Mouse (Mus musculus) MEL (cell line): ENCODE measurements around the gene Gid4. TPM values are rescaled to one million over a fixed set of nuclear protein-coding genes. Genes with fewer than 3 reads are reported as not detected.

Experiments used
- DNase-seq: peaks from one replicate; pipeline ENCODE4 v3.0.0; 2011; ENCODE audit warnings: low read depth, low spot score
- H3K27ac ChIP-seq: 2 replicates; pipeline ENCODE4 v1.5.1; 2012; ENCODE audit warnings: low read depth, mild to moderate bottlenecking, control low read depth, low read length, moderate library complexity; ENCODE audit not compliant: control insufficient read depth
- H3K27me3 ChIP-seq, 2 experiments: fragments of 150-350 bp in 1 of 2; sonication (generic) in 1 of 2; 2 replicates each; pipeline ENCODE4 v1.6.1; 2012; ENCODE audit warnings: low read length in 2 of 2, mild to moderate bottlenecking in 2 of 2, improper control_type of control experiment in 1 of 2, moderate library complexity in 1 of 2; ENCODE audit not compliant: insufficient read depth in 2 of 2, control insufficient read depth in 1 of 2
- H3K36me3 ChIP-seq, 2 experiments: 2 replicates each; pipeline ENCODE4 v1.6.1; 2012 to 2014; ENCODE audit warnings: low read length in 2 of 2, improper control_type of control experiment in 1 of 2, inconsistent platforms in 1 of 2, mild to moderate bottlenecking in 1 of 2; ENCODE audit not compliant: insufficient read depth in 2 of 2, control insufficient read depth in 1 of 2
- H3K4me1 ChIP-seq, 2 experiments: fragments of 150-350 bp in 1 of 2; sonication (generic) in 1 of 2; 2 replicates each; pipeline ENCODE4 v1.6.1; 2012; ENCODE audit warnings: low read length in 2 of 2, improper control_type of control experiment in 1 of 2, mild to moderate bottlenecking in 1 of 2; ENCODE audit not compliant: insufficient read depth in 2 of 2, control insufficient read depth in 1 of 2
- H3K4me3 ChIP-seq, 2 experiments: fragments of 150-350 bp in 1 of 2; sonication (generic) in 1 of 2; 2 replicates each; pipeline ENCODE4 v1.5.1; 2012; ENCODE audit warnings: low read depth in 2 of 2, low read length in 2 of 2, mild to moderate bottlenecking in 2 of 2, moderate library complexity in 2 of 2, control low read depth in 1 of 2, improper control_type of control experiment in 1 of 2; ENCODE audit not compliant: control insufficient read depth in 1 of 2, insufficient read depth in 1 of 2
- H3K79me2 ChIP-seq: 2 replicates; pipeline ENCODE4 v1.6.1; 2012; ENCODE audit warnings: mild to moderate bottlenecking, low read length, moderate library complexity; ENCODE audit not compliant: control insufficient read depth, poor library complexity, insufficient read depth
- H3K9ac ChIP-seq: 2 replicates; pipeline ENCODE4 v1.6.1; 2012; ENCODE audit warnings: low read depth, mild to moderate bottlenecking, control low read depth, low read length, moderate library complexity; ENCODE audit not compliant: control insufficient read depth, poor library complexity, severe bottlenecking
- H3K9me3 ChIP-seq: fragments of 150-350 bp; sonication (generic); replicated peaks from 2 replicates; pipeline ENCODE4 v1.6.1; 2012; ENCODE audit warnings: mild to moderate bottlenecking, low read length, improper control_type of control experiment, moderate library complexity; ENCODE audit not compliant: insufficient read depth
- CHD1 ChIP-seq: IDR thresholded peaks from 2 replicates; pipeline ENCODE4 v1.6.1; 2012; ENCODE audit warnings: low read depth, mild to moderate bottlenecking, inconsistent platforms, low read length, improper control_type of control experiment
- CTCF ChIP-seq, 3 experiments: IDR thresholded peaks in 2 of 3; conservative IDR thresholded peaks in 1 of 3; 2 replicates each; pipeline ENCODE4 v1.5.1; 2011 to 2012; ENCODE audit warnings: low read length in 3 of 3, low read depth in 2 of 3, mild to moderate bottlenecking in 2 of 3, improper control_type of control experiment in 1 of 3, inconsistent platforms in 1 of 3, mixed read lengths in 1 of 3, moderate library complexity in 1 of 3; ENCODE audit not compliant: control insufficient read depth in 1 of 3, insufficient read depth in 1 of 3, poor library complexity in 1 of 3, severe bottlenecking in 1 of 3
- E2F4 ChIP-seq: IDR thresholded peaks from 2 replicates; pipeline ENCODE4 v1.6.1; 2011; ENCODE audit warnings: low read depth, low read length, improper control_type of control experiment, borderline replicate concordance
- MEF2A ChIP-seq: IDR thresholded peaks from 2 replicates; pipeline ENCODE4 v1.6.1; 2014; ENCODE audit warnings: low read depth, mild to moderate bottlenecking, inconsistent platforms, low read length, improper control_type of control experiment; ENCODE audit not compliant: poor library complexity, insufficient replicate concordance, severe bottlenecking; ENCODE audit errors: extremely low read depth
- MYB ChIP-seq: IDR thresholded peaks from 2 replicates; pipeline ENCODE4 v1.6.1; 2011; ENCODE audit warnings: mild to moderate bottlenecking, low read depth, low read length, improper control_type of control experiment
- NELFE ChIP-seq: IDR thresholded peaks from 2 replicates; pipeline ENCODE4 v1.6.1; 2011; ENCODE audit warnings: low read depth, low read length, improper control_type of control experiment
- POLR2A ChIP-seq, 2 experiments: IDR thresholded peaks; 2 replicates each; pipeline ENCODE4 v1.6.1; 2011 to 2012; ENCODE audit warnings: low read length in 2 of 2, mild to moderate bottlenecking in 2 of 2, control low read depth in 1 of 2, improper control_type of control experiment in 1 of 2, low read depth in 1 of 2, moderate library complexity in 1 of 2; ENCODE audit not compliant: control insufficient read depth in 1 of 2, insufficient read depth in 1 of 2, poor library complexity in 1 of 2
- POLR2AphosphoS2 ChIP-seq: IDR thresholded peaks from 2 replicates; pipeline ENCODE4 v1.6.1; 2011; ENCODE audit warnings: low read length, improper control_type of control experiment
- RAD21 ChIP-seq: IDR thresholded peaks from 2 replicates; pipeline ENCODE4 v1.6.1; 2011; ENCODE audit warnings: mild to moderate bottlenecking, low read depth, low read length, improper control_type of control experiment
- RCOR1 ChIP-seq: IDR thresholded peaks from 2 replicates; pipeline ENCODE4 v1.6.1; 2012; ENCODE audit warnings: low read depth, mild to moderate bottlenecking, inconsistent platforms, low read length, improper control_type of control experiment
- SMC3 ChIP-seq: IDR thresholded peaks from 2 replicates; pipeline ENCODE4 v1.6.1; 2011; ENCODE audit warnings: low read depth, low read length, improper control_type of control experiment
- ZC3H11A ChIP-seq: IDR thresholded peaks from 2 replicates; pipeline ENCODE4 v1.6.1; 2012; ENCODE audit warnings: low read depth, mild to moderate bottlenecking, inconsistent platforms, low read length, improper control_type of control experiment
- ZNF384 ChIP-seq: IDR thresholded peaks from 2 replicates; pipeline ENCODE4 v1.6.1; 2012; ENCODE audit warnings: low read depth, mild to moderate bottlenecking, inconsistent platforms, low read length, improper control_type of control experiment
- polyA plus RNA-seq, 2 experiments: library from polyadenylated mRNA; stranded (reverse) in 1 of 2; unstranded in 1 of 2; fragments of >175 nt in 1 of 2; fragments of >200 nt in 1 of 2; gene quantifications; 2 replicates each; pipeline versions ENCODE4 v1.2.1 to v1.2.4; 2012; ENCODE audit warnings: low replicate concordance in 2 of 2, low read depth in 1 of 2; ENCODE audit not compliant: insufficient read length in 2 of 2, insufficient read depth in 1 of 2, missing spikeins in 1 of 2
- total RNA-seq: library from RNA; depleted of rRNA; stranded (reverse); fragments of 300-350 nt; gene quantifications from 2 replicates; pipeline ENCODE4 v1.2.3, GENCODE M21; 2012; rRNA removed

Gid4 gene
- total and polyA plus RNA-seq, 3 experiments, result 25.3 to 114 (median 28.6) TPM

GRCm38 (mm10) chr11:60492726-60493125, 75.8 kb downstream of the Gid4 start:
- no peak overlapping the region for H3K27ac ChIP-seq
- TF ChIP-seq POLR2AphosphoS2, result no peak
- TF ChIP-seq NELFE, result no peak
- TF ChIP-seq RAD21, result no peak
- TF ChIP-seq E2F4, result no peak
- no peak for TF ChIP-seq RCOR1
- TF ChIP-seq SMC3, result no peak
- TF ChIP-seq CHD1, result no peak
- no peak for TF ChIP-seq POLR2A (IDR thresholded peaks at IDR 0.05; ENCODE audit: control insufficient read depth in 1 of 2, insufficient read depth in 1 of 2, low read depth in 1 of 2, low read length in 2 of 2, poor library complexity in 1 of 2)
- TF ChIP-seq ZC3H11A, result no peak
- TF ChIP-seq ZNF384, result no peak
- TF ChIP-seq MYB, result no peak
- TF ChIP-seq, all 39 proteins: peak for 0
- H3K9ac ChIP-seq, result no peak overlapping the region
- H3K9me3 ChIP-seq, result no peaks in the 10 kb centered on the region
- H3K4me1 ChIP-seq, result no peaks in the 10 kb centered on the region
- no peaks in the 10 kb centered on the region for H3K79me2 ChIP-seq
- peaks cover 1 to 5% of the 10 kb centered on the region in 2 experiments; a peak in 2 of 4 replicates for H3K27me3 ChIP-seq
- H3K36me3 ChIP-seq, result no peaks in the 10 kb centered on the region
- H3K4me3 ChIP-seq, result no peak overlapping the region
- no peak for DNase-seq

GRCm38 (mm10) chr11:60495692-60496091, 78.7 kb downstream of the Gid4 start:
- Histone ChIP-seq H3K9me3 (no peaks in the 10 kb centered on the region), H3K4me1 (no peaks in the 10 kb centered on the region), H3K4me3 (no peak overlapping the region), H3K27me3 (peaks cover under 1 to 1% of the 10 kb centered on the region in 2 experiments; a peak in 1 of 4 replicates), H3K9ac (no peak overlapping the region)
- TF ChIP-seq CTCF (IDR thresholded peaks at IDR 0.05 in 2 of 3, conservative IDR thresholded peaks at IDR 0.05 in 1 of 3; ENCODE audit: control insufficient read depth in 1 of 3, insufficient read depth in 1 of 3, low read depth in 2 of 3, low read length in 3 of 3, poor library complexity in 1 of 3, severe bottlenecking in 1 of 3) (peak in 1 of 3 experiments; percentile 18; a peak in 2 of 6 replicates), MEF2A (no peak), RAD21 (peak; percentile 26)
- TF ChIP-seq, all 39 proteins: peak for 2
- no peaks in the 10 kb centered on the region for H3K36me3 ChIP-seq
- no peaks in the 10 kb centered on the region for H3K79me2 ChIP-seq
- no peak for DNase-seq
- H3K27ac ChIP-seq, result no peak overlapping the region

Other genes starting within 250 kb of the Gid4 start
- 288 and 305 TPM in 2 replicates for gene Srebf1, start 194.6 kb upstream of the Gid4 start, total RNA-seq
- 100 to 1,000 TPM in 1 of 2 experiments, not detected in 1; 241 TPM for gene Srebf1, start 194.6 kb upstream of the Gid4 start, polyA plus RNA-seq
- 6.6 and 6.8 TPM in 2 replicates for gene Tom1l2, start 64.2 kb upstream of the Gid4 start, total RNA-seq
- 10 to 100 TPM in 1 of 2 experiments, not detected in 1; 12.2 TPM for gene Tom1l2, start 64.2 kb upstream of the Gid4 start, polyA plus RNA-seq
- 0.69 and 0.75 TPM in 2 replicates for gene Drc3, start 63.8 kb upstream of the Gid4 start, total RNA-seq
- gene Drc3, start 63.8 kb upstream of the Gid4 start, polyA plus RNA-seq, result under 1 TPM in 1 of 2 experiments, not detected in 1; 0.91 TPM
- 82.6 and 84.7 TPM in 2 replicates for gene Atpaf2, start 1.3 kb downstream of the Gid4 start, total RNA-seq
- 100 to 1,000 TPM in 1 of 2 experiments, not detected in 1; 102 TPM for gene Atpaf2, start 1.3 kb downstream of the Gid4 start, polyA plus RNA-seq
- 133 and 140 TPM in 2 replicates for gene Drg2, start 37.4 kb downstream of the Gid4 start, total RNA-seq
- 100 to 1,000 TPM; 121 to 214 TPM for gene Drg2, start 37.4 kb downstream of the Gid4 start, polyA plus RNA-seq
- 0.03 and 0.04 TPM in 2 replicates for gene Myo15, start 52.2 kb downstream of the Gid4 start, total RNA-seq
- under 1 TPM in 1 of 2 experiments, not detected in 1; 0.07 TPM for gene Myo15, start 52.2 kb downstream of the Gid4 start, polyA plus RNA-seq
- gene Alkbh5, start 119.2 kb downstream of the Gid4 start, total RNA-seq, result 39.4 and 49.5 TPM in 2 replicates
- gene Alkbh5, start 119.2 kb downstream of the Gid4 start, polyA plus RNA-seq, result 10 to 100 TPM in 1 of 2 experiments, not detected in 1; 49.1 TPM